Mouse (Mus musculus) ES-E14 (cell line): Measurements from ENCODE around the gene Med20. TPM values are rescaled to one million over a fixed set of nuclear protein-coding genes. Genes with fewer than 3 reads are reported as not detected.
A peak's percentile ranks its signal among the peaks of the same experiment; 100 is the strongest.

ENCODE experiments used
- DNase-seq: peaks from one replicate; pipeline ENCODE4 v3.0.0-alpha.2; 2013; ENCODE audit warnings: low read depth, low spot score
- H3K27ac ChIP-seq: 2 replicates; pipeline ENCODE4 v1.5.1; 2012; ENCODE audit warnings: low read depth, mild to moderate bottlenecking, low read length, moderate library complexity, mixed read lengths; ENCODE audit not compliant: poor library complexity, insufficient read depth, severe bottlenecking
- H3K36me3 ChIP-seq: 2 replicates; pipeline ENCODE4 v1.6.1; 2012; ENCODE audit warnings: mild to moderate bottlenecking, low read length, moderate library complexity, mixed read lengths; ENCODE audit not compliant: control insufficient read depth, poor library complexity, insufficient read depth, severe bottlenecking
- H3K4me1 ChIP-seq, 2 experiments: fragments of 150-350 bp in 1 of 2; sonication (generic) in 1 of 2; 2 replicates each; pipeline ENCODE4 v1.6.1; 2012; ENCODE audit warnings: low read length in 2 of 2, mild to moderate bottlenecking in 1 of 2, mixed read lengths in 1 of 2; ENCODE audit not compliant: control insufficient read depth in 2 of 2, insufficient read depth in 2 of 2, poor library complexity in 1 of 2
- H3K4me3 ChIP-seq, 2 experiments: fragments of 150-350 bp in 1 of 2; sonication (generic) in 1 of 2; 2 replicates each; pipeline ENCODE4 v1.5.1; 2012; ENCODE audit warnings: low read length in 2 of 2, low read depth in 1 of 2, mild to moderate bottlenecking in 1 of 2, mixed read lengths in 1 of 2; ENCODE audit not compliant: insufficient read depth in 1 of 2, poor library complexity in 1 of 2, severe bottlenecking in 1 of 2
- H3K9ac ChIP-seq: 2 replicates; pipeline ENCODE4 v1.6.1; 2012; ENCODE audit warnings: low read depth, mild to moderate bottlenecking, low read length, mixed read lengths; ENCODE audit not compliant: poor library complexity, insufficient read depth, severe bottlenecking
- H3K9me3 ChIP-seq: fragments of 150-350 bp; sonication (generic); 2 replicates; pipeline ENCODE4 v1.6.1; 2012; ENCODE audit warnings: low read depth, mild to moderate bottlenecking, low read length; ENCODE audit not compliant: control insufficient read depth, insufficient read depth
- CHD2 ChIP-seq: IDR thresholded peaks from 2 replicates; pipeline ENCODE4 v1.6.1; 2014; ENCODE audit warnings: mild to moderate bottlenecking, low read depth, low read length, inconsistent platforms
- HCFC1 ChIP-seq: IDR thresholded peaks from 2 replicates; pipeline ENCODE4 v1.6.1; 2012; ENCODE audit warnings: low read length, inconsistent platforms, borderline replicate concordance; ENCODE audit not compliant: insufficient read depth
- MAFK ChIP-seq: IDR thresholded peaks from 2 replicates; pipeline ENCODE4 v1.6.1; 2014; ENCODE audit warnings: mild to moderate bottlenecking, low read depth, low read length, inconsistent platforms; ENCODE audit not compliant: insufficient read depth
- ZC3H11A ChIP-seq: IDR thresholded peaks from 2 replicates; pipeline ENCODE4 v1.6.1; 2012; ENCODE audit warnings: low read depth, mild to moderate bottlenecking, inconsistent platforms, low read length, borderline replicate concordance
- ZNF384 ChIP-seq: IDR thresholded peaks from 2 replicates; pipeline ENCODE4 v1.6.1; 2012; ENCODE audit warnings: low read depth, low read length, inconsistent platforms
- in situ Hi-C, 2 experiments: fragments of 600-800 bp; cut with MboI; formaldehyde crosslinking; loops; one replicate each; pipeline ENCODE4 v1.15.1; 2025; ENCODE audit warnings: low sequenced_read_pairs in 2 of 2, inconsistent platforms in 1 of 2; ENCODE audit not compliant: unreplicated experiment in 2 of 2
- total RNA-seq: library from RNA; depleted of rRNA; stranded (reverse); fragments of 300-350 nt; gene quantifications from 2 replicates; pipeline ENCODE4 v1.2.3, GENCODE M21; 2012

Med20 gene
- total RNA-seq, 1 experiment = 43.4 TPM

DNA sequence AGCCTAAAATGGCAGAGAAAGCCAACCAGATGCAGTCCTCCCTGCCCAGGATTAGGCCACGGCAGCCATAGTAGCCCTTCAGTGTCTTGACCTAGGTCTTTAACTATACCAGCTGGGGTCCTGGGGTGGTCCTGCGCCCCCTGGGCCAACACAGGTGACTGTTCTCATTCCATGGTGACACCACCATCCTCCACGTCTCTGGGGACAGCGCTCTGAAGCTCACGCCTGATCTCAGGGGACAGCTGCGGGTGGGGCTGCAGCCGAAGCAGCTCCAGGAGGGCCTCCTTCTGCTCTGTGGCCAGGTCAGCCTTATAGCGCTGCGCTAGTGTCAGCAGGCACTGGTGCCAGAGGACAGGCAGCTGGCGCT, 10.0 kb upstream of the Med20 start:
- TF ChIP-seq CHD2 = no peak
- no peak for TF ChIP-seq ZC3H11A
- TF ChIP-seq HCFC1 = no peak
- no peak for TF ChIP-seq ZNF384
- no peak for TF ChIP-seq MAFK
- in situ Hi-C loops = no loop called here
- no peak for DNase-seq
- no peaks in the 10 kb centered on the region for H3K9me3 ChIP-seq
- H3K9ac ChIP-seq = peak overlapping the region; percentile 20; the same call in 1 of the 2 replicates
- H3K4me1 ChIP-seq = peaks cover 14 to 15% of the 10 kb centered on the region in 2 experiments
- peak overlapping the region; percentile 14; the same call in 1 of the 2 replicates for H3K27ac ChIP-seq
- peak overlapping the region in 1 of 2 experiments; percentile 33; a peak in 2 of 4 replicates for H3K4me3 ChIP-seq
- peaks cover 63% of the 10 kb centered on the region for H3K36me3 ChIP-seq

DNA sequence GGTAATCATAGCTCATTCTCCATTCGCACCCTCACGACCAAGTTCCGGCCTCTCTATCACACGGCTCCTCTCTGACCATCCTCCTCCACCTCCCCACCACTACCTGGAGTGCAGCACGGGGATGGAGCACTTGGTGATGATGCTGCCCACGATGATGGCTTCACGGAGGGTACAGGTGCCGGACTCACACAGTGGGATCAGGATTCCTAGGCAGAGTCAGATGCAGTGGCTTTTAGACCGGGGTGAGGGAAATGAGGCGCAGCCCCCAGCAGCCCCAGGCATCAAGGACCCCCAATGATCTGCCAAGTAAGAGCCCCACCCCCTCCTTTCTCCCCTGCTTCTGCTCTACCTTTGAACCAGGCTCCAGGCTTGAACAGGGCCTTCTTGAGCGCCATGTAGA, 9.1 kb upstream of the Med20 start:
- Histone ChIP-seq H3K9me3 (no peaks in the 10 kb centered on the region), H3K36me3 (peaks cover 69% of the 10 kb centered on the region), H3K27ac (no peak overlapping the region), H3K4me1 (peaks cover 9 to 15% of the 10 kb centered on the region in 2 experiments), H3K9ac (no peak overlapping the region), H3K4me3 (no peak overlapping the region)
- DNase-seq = no peak
- TF ChIP-seq CHD2 (no peak), ZC3H11A (no peak), ZNF384 (no peak)
- in situ Hi-C loops = no loop called here

DNA sequence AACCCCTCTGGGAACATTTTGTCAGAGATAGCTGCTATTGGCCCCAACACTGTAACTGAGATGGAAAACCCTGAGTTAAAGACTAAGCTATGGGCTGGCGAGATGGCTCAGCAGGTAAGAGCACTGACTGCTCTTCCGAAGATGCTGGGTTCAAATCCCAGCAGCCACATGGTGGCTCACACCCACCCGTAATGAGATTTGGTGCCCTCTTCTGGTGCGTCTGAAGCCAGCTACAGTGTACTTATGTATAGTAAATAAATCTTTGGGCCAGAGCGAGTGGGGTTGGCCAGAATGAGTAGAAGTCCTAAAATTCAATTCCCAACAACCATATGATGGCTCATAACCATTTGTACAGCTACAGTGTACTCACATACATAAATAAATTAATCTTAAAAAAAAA, 5.2 kb upstream of the Med20 start:
- in situ Hi-C loops = no loop called here
- no peak overlapping the region for H3K9ac ChIP-seq

DNA sequence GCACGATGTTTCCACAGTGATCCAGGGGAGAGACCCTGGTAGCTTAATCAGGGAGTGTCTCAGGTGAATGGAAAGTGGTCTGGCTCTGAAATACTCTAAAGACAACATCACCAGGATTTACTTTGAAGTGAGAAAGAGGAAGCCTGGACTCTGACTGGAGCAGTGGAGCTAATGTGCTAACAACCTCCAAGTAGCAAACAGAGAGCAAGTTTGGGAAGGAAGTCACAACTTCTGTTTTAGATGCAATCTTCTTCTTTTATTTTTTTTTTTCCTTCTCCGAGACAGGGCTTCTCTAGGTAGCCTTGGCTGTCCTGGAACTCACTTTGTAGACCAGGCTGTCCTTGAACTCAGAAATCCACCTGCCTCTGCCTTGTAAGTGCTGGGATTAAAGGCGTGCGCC, 2.2 kb upstream of the Med20 start:
- no peak for DNase-seq
- Histone ChIP-seq H3K9ac (no peak overlapping the region), H3K9me3 (no peaks in the 10 kb centered on the region), H3K36me3 (peaks cover 35% of the 10 kb centered on the region), H3K27ac (no peak overlapping the region), H3K4me1 (peaks cover 2 to 6% of the 10 kb centered on the region in 2 experiments; a peak in 1 of 4 replicates), H3K4me3 (no peak overlapping the region)
- in situ Hi-C loops = no loop called here
- TF ChIP-seq ZNF384 = no peak
- TF ChIP-seq CHD2 = no peak
- no peak for TF ChIP-seq ZC3H11A
- no peak for TF ChIP-seq MAFK
- no peak for TF ChIP-seq HCFC1

More for the DNA sequence above, 5.2 kb upstream of the Med20 start:
- Histone ChIP-seq H3K36me3 (peaks cover 52% of the 10 kb centered on the region), H3K4me1 (peaks cover 2 to 9% of the 10 kb centered on the region in 2 experiments; a peak in 3 of 4 replicates), H3K4me3 (no peak overlapping the region), H3K27ac (no peak overlapping the region), H3K9me3 (no peaks in the 10 kb centered on the region)
- no peak for TF ChIP-seq ZNF384
- no peak for TF ChIP-seq ZC3H11A
- no peak for TF ChIP-seq MAFK
- no peak for TF ChIP-seq CHD2
- TF ChIP-seq HCFC1 = no peak
- DNase-seq = no peak

DNA sequence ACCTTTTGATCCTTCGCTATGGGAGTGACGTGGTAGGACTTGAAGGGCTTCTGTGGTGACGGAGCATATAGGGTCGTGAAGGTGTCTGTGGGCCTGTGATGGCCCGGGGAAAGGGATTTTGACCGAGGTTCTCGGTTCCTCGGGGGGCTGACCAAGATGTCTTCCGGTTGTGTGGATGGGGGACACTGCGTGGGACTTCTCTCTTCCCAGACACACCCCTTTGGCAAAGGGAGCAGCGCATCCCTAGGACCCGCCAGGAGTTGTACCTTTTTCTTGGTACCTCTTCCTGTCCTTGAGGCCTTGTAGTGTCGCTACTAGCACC, 240 bp downstream of the Med20 start:
- H3K4me1 ChIP-seq = peaks cover 2 to 6% of the 10 kb centered on the region in 2 experiments; a peak in 1 of 4 replicates
- TF ChIP-seq ZNF384 (no peak), MAFK (no peak), CHD2 (no peak), HCFC1 (no peak), ZC3H11A (no peak)
- H3K36me3 ChIP-seq = peaks cover 20% of the 10 kb centered on the region
- peak overlapping the region; percentile 88 for H3K9ac ChIP-seq
- no peak for DNase-seq
- peak overlapping the region; percentile 85 to 94 for H3K4me3 ChIP-seq
- in situ Hi-C loops = no loop called here
- H3K9me3 ChIP-seq = no peaks in the 10 kb centered on the region
- H3K27ac ChIP-seq = 0 out of 2 replicates have a peak overlapping the region, but pooled peaks have one; percentile 11
